Mouse (Mus musculus) lung, postnatal 0 days (tissue): ENCODE results near the gene Nckap5. TPM values are rescaled to one million over a fixed set of nuclear protein-coding genes. Genes with fewer than 3 reads are reported as not detected.

Experiments used
- ATAC-seq: fragments of 200-750 bp; cut with Nextera tagmentation; 2 replicates; pipeline ENCODE4 v1.8.0; 2017; ENCODE audit warnings: moderate library complexity
- DNase-seq: peaks from one replicate; pipeline ENCODE4 v3.0.0-alpha.2; 2016; ENCODE audit warnings: low spot score
- H3K27ac ChIP-seq: fragments of 300-500 bp; sonication (generic); 2 replicates; pipeline ENCODE4 v1.5.1; 2014; ENCODE audit warnings: antibody characterized with exemption, mild to moderate bottlenecking, low read length, mixed read lengths
- H3K27me3 ChIP-seq: fragments of 300-500 bp; sonication (generic); replicated peaks from 2 replicates; pipeline ENCODE4 v1.6.1; 2014; ENCODE audit warnings: low read length, mixed read lengths; ENCODE audit not compliant: insufficient read depth
- H3K36me3 ChIP-seq: fragments of 300-500 bp; sonication (generic); 2 replicates; pipeline ENCODE4 v1.6.1; 2014; ENCODE audit warnings: low read length, mixed read lengths; ENCODE audit not compliant: insufficient read depth
- H3K4me1 ChIP-seq: fragments of 300-500 bp; sonication (generic); 2 replicates; pipeline ENCODE4 v1.6.1; 2014; ENCODE audit warnings: antibody characterized with exemption, low read depth, low read length, mixed read lengths; ENCODE audit not compliant: insufficient read depth
- H3K4me2 ChIP-seq: fragments of 300-500 bp; sonication (generic); replicated peaks from 2 replicates; pipeline ENCODE4 v1.6.1; 2014; ENCODE audit warnings: low read depth, mild to moderate bottlenecking, low read length, moderate library complexity, mixed read lengths
- H3K4me3 ChIP-seq: fragments of 300-500 bp; sonication (generic); 2 replicates; pipeline ENCODE4 v1.5.1; 2014; ENCODE audit warnings: low read depth, low read length
- H3K9ac ChIP-seq: fragments of 300-500 bp; sonication (generic); replicated peaks from 2 replicates; pipeline ENCODE4 v1.6.1; 2014; ENCODE audit warnings: low read depth, mild to moderate bottlenecking
- H3K9me3 ChIP-seq: fragments of 300-500 bp; sonication (generic); 2 replicates; pipeline ENCODE4 v1.6.1; 2016; ENCODE audit warnings: low read length, mixed read lengths
- CTCF ChIP-seq: IDR thresholded peaks from 2 replicates; pipeline ENCODE4 v1.5.1; 2016; ENCODE audit warnings: antibody characterized with exemption, mild to moderate bottlenecking
- EP300 ChIP-seq: IDR thresholded peaks from 2 replicates; pipeline ENCODE4 v1.6.1; 2016; ENCODE audit warnings: antibody characterized with exemption, mild to moderate bottlenecking, control low read depth
- WGBS: fragments of 180-500 bp; shearing (Covaris S2); extraction: QIAGEN DNeasy Blood & Tissue Kit; methylation state at CpG from one replicate; pipeline ENCODE4 v1.1.7; 2014; 5-methylcytosine and 5-hydroxymethylcytosine counted together
- polyA plus RNA-seq: library from polyadenylated mRNA; unstranded; fragments of >200 nt; fragmentation: Nextera tagmentation; extraction: Ambion mirVana; gene quantifications from 2 replicates; pipeline ENCODE4 v1.2.1, GENCODE M21; 2015

Gene Nckap5
- polyA plus RNA-seq, 1 experiment from 2014 or later = 26.0 TPM

- DNase-seq (no peak), ATAC-seq (no peak)
These were observed 509.9 kb downstream of the Nckap5 start for GRCm38 (mm10) chr1:126320696-126321095.

GRCm38 (mm10) chr1:126317874-126318607 is 512.6 kb downstream of the Nckap5 start:
- DNase-seq = no peak
- H3K27ac ChIP-seq = no peak overlapping the region
- no peak for TF ChIP-seq CTCF
- TF ChIP-seq EP300 = no peak
- H3K4me2 ChIP-seq = no peak overlapping the region
- 74% methylated on average over 11 of the region's 11 CpGs for WGBS
- H3K4me1 ChIP-seq = no peaks in the 10 kb centered on the region
- ATAC-seq = no peak
- no peaks in the 10 kb centered on the region for H3K27me3 ChIP-seq
- H3K9me3 ChIP-seq = no peaks in the 10 kb centered on the region
- no peaks in the 10 kb centered on the region for H3K36me3 ChIP-seq
- H3K4me3 ChIP-seq = no peak overlapping the region
- no peak overlapping the region for H3K9ac ChIP-seq

More at GRCm38 (mm10) chr1:126320696-126321095, 509.9 kb downstream of the Nckap5 start:
- Histone ChIP-seq H3K4me1 (no peaks in the 10 kb centered on the region), H3K9me3 (no peaks in the 10 kb centered on the region), H3K36me3 (no peaks in the 10 kb centered on the region), H3K27ac (no peak overlapping the region), H3K9ac (no peak overlapping the region), H3K4me2 (no peak overlapping the region), H3K4me3 (no peak overlapping the region), H3K27me3 (no peaks in the 10 kb centered on the region)
- no peak for TF ChIP-seq EP300
- no peak for TF ChIP-seq CTCF
- 88% methylated on average over 1 of the region's 1 CpGs for WGBS

GRCm38 (mm10) chr1:126317345-126317744 is 513.3 kb downstream of the Nckap5 start:
- Histone ChIP-seq H3K4me1 (no peaks in the 10 kb centered on the region), H3K9me3 (no peaks in the 10 kb centered on the region), H3K27me3 (no peaks in the 10 kb centered on the region), H3K27ac (no peak overlapping the region), H3K4me3 (no peak overlapping the region), H3K4me2 (no peak overlapping the region), H3K36me3 (no peaks in the 10 kb centered on the region), H3K9ac (no peak overlapping the region)
- DNase-seq = no peak
- no peak for ATAC-seq
- WGBS = 88% methylated on average over 4 of the region's 4 CpGs
- TF ChIP-seq EP300 (no peak), CTCF (no peak)

GRCm38 (mm10) chr1:126316866-126317265 is 513.7 kb downstream of the Nckap5 start:
- TF ChIP-seq CTCF = no peak
- TF ChIP-seq EP300 = no peak
- Histone ChIP-seq H3K4me3 (no peak overlapping the region), H3K9ac (no peak overlapping the region), H3K4me1 (no peaks in the 10 kb centered on the region), H3K36me3 (no peaks in the 10 kb centered on the region), H3K27me3 (no peaks in the 10 kb centered on the region), H3K4me2 (no peak overlapping the region), H3K27ac (no peak overlapping the region), H3K9me3 (no peaks in the 10 kb centered on the region)
- DNase-seq = no peak
- no peak for ATAC-seq
- 60% methylated on average over 2 of the region's 2 CpGs for WGBS

- H3K4me2 ChIP-seq = no peak overlapping the region
- H3K9ac ChIP-seq = no peak overlapping the region
- no peak overlapping the region for H3K4me3 ChIP-seq
- TF ChIP-seq CTCF = no peak
- TF ChIP-seq EP300 = no peak
- H3K27me3 ChIP-seq = no peaks in the 10 kb centered on the region
- 80% methylated on average over 2 of the region's 2 CpGs for WGBS
- no peak for DNase-seq
- no peaks in the 10 kb centered on the region for H3K9me3 ChIP-seq
- no peaks in the 10 kb centered on the region for H3K4me1 ChIP-seq
- no peak overlapping the region for H3K27ac ChIP-seq
- no peaks in the 10 kb centered on the region for H3K36me3 ChIP-seq
- ATAC-seq = no peak
These were observed 529.5 kb downstream of the Nckap5 start for GRCm38 (mm10) chr1:126301129-126301528.

GRCm38 (mm10) chr1:126264931-126265330 is 565.7 kb downstream of the Nckap5 start:
- no peak overlapping the region for H3K4me3 ChIP-seq
- 56% methylated on average over 5 of the region's 5 CpGs for WGBS
- H3K27ac ChIP-seq = no peak overlapping the region
- no peaks in the 10 kb centered on the region for H3K36me3 ChIP-seq
- ATAC-seq = no peak
- H3K9me3 ChIP-seq = no peaks in the 10 kb centered on the region
- H3K4me2 ChIP-seq = no peak overlapping the region
- H3K4me1 ChIP-seq = no peaks in the 10 kb centered on the region
- no peaks in the 10 kb centered on the region for H3K27me3 ChIP-seq
- no peak overlapping the region for H3K9ac ChIP-seq
- TF ChIP-seq CTCF (no peak), EP300 (no peak)
- no peak for DNase-seq
